Mouse (Mus musculus): ENCODE measurements around the gene Socs5. TPM values are rescaled to one million over a fixed set of nuclear protein-coding genes. Genes with fewer than 3 reads are reported as not detected.

Gene Socs5
- polyA plus RNA-seq, 1 experiment from 2014 or later = 15.5 TPM

GRCm38 (mm10) chr17:87109504-87109903, 2.0 kb downstream of the Socs5 start:
- Histone ChIP-seq H3K4me2 (no peak overlapping the region), H3K27me3 (no peaks in the 10 kb centered on the region), H3K36me3 (no peaks in the 10 kb centered on the region), H3K4me1 (peaks cover 21% of the 10 kb centered on the region; the same call in 1 of the 2 replicates), H3K9me3 (no peaks in the 10 kb centered on the region), H3K27ac (no peak overlapping the region), H3K9ac (no peak overlapping the region), H3K4me3 (no peak overlapping the region)
- no peak for ATAC-seq (ENCODE audit: insufficient number of reproducible peaks, low FRiP score, low TSS enrichment, low read depth)
- WGBS = 87% methylated on average over 7 of the region's 7 CpGs

- H3K27ac ChIP-seq = no peak overlapping the region
- WGBS = 72% methylated on average over 5 of the region's 5 CpGs
- no peaks in the 10 kb centered on the region for H3K9me3 ChIP-seq
- H3K4me3 ChIP-seq = no peak overlapping the region
- no peak overlapping the region for H3K4me2 ChIP-seq
- no peak overlapping the region for H3K9ac ChIP-seq
- no peak for ATAC-seq (ENCODE audit: insufficient number of reproducible peaks, low FRiP score, low TSS enrichment, low read depth)
- H3K4me1 ChIP-seq = peaks cover 10% of the 10 kb centered on the region; the same call in 1 of the 2 replicates
- H3K36me3 ChIP-seq = no peaks in the 10 kb centered on the region
- H3K27me3 ChIP-seq = no peaks in the 10 kb centered on the region
Measured at GRCm38 (mm10) chr17:87112852-87113592, 5.5 kb downstream of the Socs5 start.

GRCm38 (mm10) chr17:87115615-87116014, 8.1 kb downstream of the Socs5 start:
- Histone ChIP-seq H3K4me1 (no peaks in the 10 kb centered on the region), H3K9ac (no peak overlapping the region), H3K27ac (no peak overlapping the region), H3K9me3 (no peaks in the 10 kb centered on the region), H3K36me3 (no peaks in the 10 kb centered on the region), H3K4me3 (no peak overlapping the region), H3K27me3 (no peaks in the 10 kb centered on the region), H3K4me2 (no peak overlapping the region)
- 29% methylated on average over 6 of the region's 6 CpGs for WGBS
- ATAC-seq (ENCODE audit: insufficient number of reproducible peaks, low FRiP score, low TSS enrichment, low read depth) = no peak

- H3K4me3 ChIP-seq = no peak overlapping the region
- H3K9me3 ChIP-seq = no peaks in the 10 kb centered on the region
- whole genome bisulfite sequencing = 80% methylated on average over 7 of the region's 7 CpGs
- H3K4me2 ChIP-seq = no peak overlapping the region
- no peaks in the 10 kb centered on the region for H3K27me3 ChIP-seq
- no peak overlapping the region for H3K9ac ChIP-seq
- H3K27ac ChIP-seq = no peak overlapping the region
- H3K36me3 ChIP-seq = peaks cover 12% of the 10 kb centered on the region
- ATAC-seq (ENCODE audit: insufficient number of reproducible peaks, low FRiP score, low TSS enrichment, low read depth) = no peak
- no peaks in the 10 kb centered on the region for H3K4me1 ChIP-seq
Measured at GRCm38 (mm10) chr17:87118966-87119526, 11.6 kb downstream of the Socs5 start.

- peak overlapping the region; percentile 20 for H3K4me3 ChIP-seq
- ATAC-seq (ENCODE audit: insufficient number of reproducible peaks, low FRiP score, low TSS enrichment, low read depth) = no peak
- H3K4me2 ChIP-seq = peak overlapping the region; percentile 39
- H3K36me3 ChIP-seq = peaks cover 24% of the 10 kb centered on the region
- peaks cover 11% of the 10 kb centered on the region for H3K4me1 ChIP-seq
- no peaks in the 10 kb centered on the region for H3K27me3 ChIP-seq
- no peaks in the 10 kb centered on the region for H3K9me3 ChIP-seq
- no peak overlapping the region for H3K9ac ChIP-seq
- H3K27ac ChIP-seq = no peak overlapping the region
- WGBS = 45% methylated on average over 24 of the region's 24 CpGs
Measured at GRCm38 (mm10) chr17:87125344-87125743, 17.9 kb downstream of the Socs5 start.

GRCm38 (mm10) chr17:87132258-87132657, 24.8 kb downstream of the Socs5 start:
- no peak for ATAC-seq (ENCODE audit: insufficient number of reproducible peaks, low FRiP score, low TSS enrichment, low read depth)
- Histone ChIP-seq H3K9ac (no peak overlapping the region), H3K4me1 (peaks cover 5% of the 10 kb centered on the region), H3K27me3 (no peaks in the 10 kb centered on the region), H3K27ac (no peak overlapping the region), H3K4me2 (no peak overlapping the region), H3K4me3 (no peak overlapping the region), H3K36me3 (peaks cover 27% of the 10 kb centered on the region), H3K9me3 (no peaks in the 10 kb centered on the region)
- WGBS = 65% methylated on average over 4 of the region's 4 CpGs

GRCm38 (mm10) chr17:87133823-87134222, 26.3 kb downstream of the Socs5 start:
- 72% methylated on average over 23 of the region's 23 CpGs for WGBS
- no peaks in the 10 kb centered on the region for H3K27me3 ChIP-seq
- no peak overlapping the region for H3K27ac ChIP-seq
- ATAC-seq (ENCODE audit: insufficient number of reproducible peaks, low FRiP score, low TSS enrichment, low read depth) = no peak
- H3K4me3 ChIP-seq = no peak overlapping the region
- H3K36me3 ChIP-seq = peaks cover 27% of the 10 kb centered on the region
- H3K4me2 ChIP-seq = no peak overlapping the region
- peaks cover 5% of the 10 kb centered on the region for H3K4me1 ChIP-seq
- H3K9ac ChIP-seq = no peak overlapping the region
- H3K9me3 ChIP-seq = no peaks in the 10 kb centered on the region

- Histone ChIP-seq H3K4me2 (no peak overlapping the region), H3K36me3 (peaks cover 27% of the 10 kb centered on the region), H3K4me3 (no peak overlapping the region), H3K9ac (no peak overlapping the region), H3K4me1 (peaks cover 2% of the 10 kb centered on the region; the same call in 1 of the 2 replicates), H3K9me3 (no peaks in the 10 kb centered on the region), H3K27me3 (no peaks in the 10 kb centered on the region), H3K27ac (no peak overlapping the region)
- 95% methylated on average over 24 of the region's 24 CpGs for WGBS
- ATAC-seq (ENCODE audit: insufficient number of reproducible peaks, low FRiP score, low TSS enrichment, low read depth) = no peak
Measured at GRCm38 (mm10) chr17:87134631-87135030, 27.2 kb downstream of the Socs5 start.

GRCm38 (mm10) chr17:87135741-87136140, 28.3 kb downstream of the Socs5 start:
- WGBS = 84% methylated on average over 6 of the region's 6 CpGs
- Histone ChIP-seq H3K27me3 (no peaks in the 10 kb centered on the region), H3K27ac (no peak overlapping the region), H3K4me2 (no peak overlapping the region), H3K9ac (no peak overlapping the region), H3K9me3 (no peaks in the 10 kb centered on the region), H3K4me1 (no peaks in the 10 kb centered on the region), H3K4me3 (no peak overlapping the region), H3K36me3 (peaks cover 27% of the 10 kb centered on the region)
- no peak for ATAC-seq (ENCODE audit: insufficient number of reproducible peaks, low FRiP score, low TSS enrichment, low read depth)

GRCm38 (mm10) chr17:87141188-87141935, 33.9 kb downstream of the Socs5 start:
- H3K27me3 ChIP-seq = no peaks in the 10 kb centered on the region
- peaks cover 2% of the 10 kb centered on the region; the same call in 1 of the 2 replicates for H3K36me3 ChIP-seq
- H3K27ac ChIP-seq = no peak overlapping the region
- H3K4me3 ChIP-seq = no peak overlapping the region
- no peak overlapping the region for H3K4me2 ChIP-seq
- no peak for ATAC-seq (ENCODE audit: insufficient number of reproducible peaks, low FRiP score, low TSS enrichment, low read depth)
- peaks cover 5% of the 10 kb centered on the region for H3K4me1 ChIP-seq
- WGBS = 87% methylated on average over 9 of the region's 9 CpGs
- no peaks in the 10 kb centered on the region for H3K9me3 ChIP-seq
- H3K9ac ChIP-seq = no peak overlapping the region

GRCm38 (mm10) chr17:87142271-87142670, 34.8 kb downstream of the Socs5 start:
- 35% methylated on average over 11 of the region's 11 CpGs for WGBS
- Histone ChIP-seq H3K4me3 (peak overlapping the region; percentile 20), H3K9me3 (no peaks in the 10 kb centered on the region), H3K4me1 (peaks cover 5% of the 10 kb centered on the region), H3K9ac (0 out of 2 replicates have a peak overlapping the region, but pooled peaks have one; percentile 15), H3K36me3 (no peaks in the 10 kb centered on the region), H3K4me2 (peak overlapping the region; percentile 36), H3K27ac (peak overlapping the region; percentile 51; the same call in 1 of the 2 replicates), H3K27me3 (no peaks in the 10 kb centered on the region)
- ATAC-seq (ENCODE audit: insufficient number of reproducible peaks, low FRiP score, low TSS enrichment, low read depth) = 0 out of 2 replicates have a peak, but pooled peaks have one; percentile 61

GRCm38 (mm10) chr17:87143186-87143585, 35.7 kb downstream of the Socs5 start:
- Histone ChIP-seq H3K9ac (no peak overlapping the region), H3K4me3 (no peak overlapping the region), H3K27me3 (no peaks in the 10 kb centered on the region), H3K4me1 (peaks cover 5% of the 10 kb centered on the region), H3K27ac (no peak overlapping the region), H3K36me3 (no peaks in the 10 kb centered on the region), H3K9me3 (no peaks in the 10 kb centered on the region), H3K4me2 (no peak overlapping the region)
- no peak for ATAC-seq (ENCODE audit: insufficient number of reproducible peaks, low FRiP score, low TSS enrichment, low read depth)
- 59% methylated on average over 14 of the region's 14 CpGs for WGBS
